Mouse (Mus musculus) midbrain, postnatal 0 days (tissue): Measurements from ENCODE around the gene Mad1l1. TPM values are rescaled to one million over a fixed set of nuclear protein-coding genes. Genes with fewer than 3 reads are reported as not detected.

Experiments
- ATAC-seq: fragments of 200-750 bp; cut with Nextera tagmentation; 2 replicates; pipeline ENCODE4 v1.8.0; 2017; ENCODE audit warnings: moderate number of reproducible peaks, mild to moderate bottlenecking, moderate TSS enrichment, moderate library complexity; ENCODE audit not compliant: low FRiP score
- DNase-seq: peaks from one replicate; pipeline ENCODE4 v3.0.0-alpha.2; 2015; ENCODE audit warnings: low spot score
- H3K27ac ChIP-seq: fragments of 300-500 bp; sonication (generic); 2 replicates; pipeline ENCODE4 v1.5.1; 2014; ENCODE audit warnings: low read depth, mild to moderate bottlenecking, low read length, mixed read lengths
- H3K27me3 ChIP-seq: fragments of 300-500 bp; sonication (generic); 2 replicates; pipeline ENCODE4 v1.6.1; 2014; ENCODE audit warnings: low read length, control low read depth, mixed read lengths; ENCODE audit not compliant: insufficient read depth
- H3K36me3 ChIP-seq: fragments of 300-500 bp; sonication (generic); 2 replicates; pipeline ENCODE4 v1.6.1; 2014; ENCODE audit warnings: low read length, control low read depth, mixed read lengths; ENCODE audit not compliant: insufficient read depth
- H3K4me1 ChIP-seq: fragments of 300-500 bp; sonication (generic); 2 replicates; pipeline ENCODE4 v1.6.1; 2014; ENCODE audit warnings: mild to moderate bottlenecking, control low read depth, antibody characterized with exemption, low read length, mixed read lengths; ENCODE audit not compliant: insufficient read depth
- H3K4me2 ChIP-seq: fragments of 300-500 bp; sonication (generic); 2 replicates; pipeline ENCODE4 v1.6.1; 2014; ENCODE audit warnings: low read depth, mild to moderate bottlenecking, low read length, mixed read lengths; ENCODE audit not compliant: poor library complexity, severe bottlenecking
- H3K4me3 ChIP-seq: fragments of 300-500 bp; sonication (generic); 2 replicates; pipeline ENCODE4 v1.5.1; 2014; ENCODE audit warnings: low read depth, mild to moderate bottlenecking, low read length, moderate library complexity
- H3K9ac ChIP-seq: fragments of 300-500 bp; sonication (generic); replicated peaks from 2 replicates; pipeline ENCODE4 v1.6.1; 2014; ENCODE audit warnings: mild to moderate bottlenecking, low read length, moderate library complexity, mixed read lengths; ENCODE audit not compliant: poor library complexity, severe bottlenecking
- H3K9me3 ChIP-seq: fragments of 300-500 bp; sonication (generic); 2 replicates; pipeline ENCODE4 v1.6.1; 2016; ENCODE audit warnings: low read length, control low read depth
- CTCF ChIP-seq: IDR thresholded peaks from 2 replicates; pipeline ENCODE4 v1.5.1; 2016; ENCODE audit warnings: antibody characterized with exemption, mild to moderate bottlenecking
- WGBS: fragments of 180-500 bp; shearing (Covaris S2); extraction: QIAGEN DNeasy Blood & Tissue Kit; methylation state at CpG from one replicate; pipeline ENCODE4 v1.1.7; 2014; 5-methylcytosine and 5-hydroxymethylcytosine counted together
- polyA plus RNA-seq: library from polyadenylated mRNA; unstranded; fragments of >200 nt; fragmentation: Nextera tagmentation; extraction: Ambion mirVana; gene quantifications from 2 replicates; pipeline ENCODE4 v1.2.1, GENCODE M21; 2015
- total RNA-seq: library from RNA; depleted of rRNA; stranded (reverse); fragments of >200 nt; gene quantifications from 2 replicates; pipeline ENCODE4 v1.2.3, GENCODE M21; 2014

Gene Mad1l1
- total and polyA plus RNA-seq, 2 experiments from 2014 or later, result 25.9 to 33.5 TPM

DNA sequence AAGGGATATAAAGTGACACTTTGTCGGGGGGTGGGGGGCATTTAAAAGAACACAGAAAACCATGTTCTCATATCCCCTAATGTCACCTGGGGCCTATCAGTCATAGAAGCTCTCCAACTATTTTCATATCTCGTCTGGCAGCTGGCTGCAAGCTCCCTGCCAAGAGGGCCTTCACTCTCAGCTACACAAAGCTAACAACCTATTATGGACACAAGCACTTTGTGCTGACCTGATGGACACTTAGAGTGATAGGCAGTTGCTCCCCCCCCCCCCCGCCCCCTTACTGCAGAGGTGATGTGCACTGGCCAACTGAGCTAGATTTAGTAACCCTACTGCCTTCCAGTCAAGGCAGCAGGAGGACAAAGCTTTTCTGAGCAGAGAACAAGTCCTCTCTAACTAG, 104.3 kb downstream of the Mad1l1 start:
- H3K4me1 ChIP-seq, result peaks cover 6% of the 10 kb centered on the region; the same call in 1 of the 2 replicates
- H3K27ac ChIP-seq, result no peak overlapping the region
- no peaks in the 10 kb centered on the region for H3K27me3 ChIP-seq
- no peaks in the 10 kb centered on the region for H3K36me3 ChIP-seq
- no peak overlapping the region for H3K4me2 ChIP-seq
- no peaks in the 10 kb centered on the region for H3K9me3 ChIP-seq
- H3K9ac ChIP-seq, result no peak overlapping the region
- DNase-seq (no peak), ATAC-seq (no peak)
- no peak overlapping the region for H3K4me3 ChIP-seq
- TF ChIP-seq CTCF, result no peak
- 70% methylated on average over 3 of the region's 3 CpGs for whole genome bisulfite sequencing

DNA sequence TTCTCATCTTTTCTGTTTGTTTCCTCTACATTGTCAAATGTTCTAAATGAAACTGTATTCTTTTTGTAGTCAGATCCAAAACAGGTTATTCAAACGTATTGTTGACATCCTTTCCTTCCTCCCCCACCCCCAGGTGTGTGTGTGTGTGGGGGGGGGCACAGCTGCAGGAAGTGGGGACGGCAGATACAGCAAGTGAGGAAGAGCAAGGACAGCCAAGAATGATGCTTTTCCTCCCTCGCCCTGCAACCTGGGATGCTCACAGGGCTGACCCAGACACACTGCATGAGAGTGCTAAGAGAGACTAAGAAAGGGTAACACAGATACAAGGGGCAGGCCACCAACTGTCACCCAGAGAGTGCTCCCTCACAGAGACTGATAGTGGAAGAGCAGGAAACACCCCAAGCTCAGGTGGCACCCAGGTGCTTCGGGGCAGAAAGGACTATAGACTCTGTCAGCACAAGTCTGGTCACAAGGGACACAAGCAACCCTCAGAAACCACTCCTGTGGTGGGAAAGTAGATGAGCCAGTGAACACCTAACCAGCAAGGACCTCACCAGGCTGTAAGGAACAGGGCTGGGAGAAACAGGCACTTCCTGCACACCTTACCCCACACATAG, 105.8 kb downstream of the Mad1l1 start:
- Histone ChIP-seq H3K9me3 (no peaks in the 10 kb centered on the region), H3K4me2 (no peak overlapping the region), H3K36me3 (no peaks in the 10 kb centered on the region), H3K27ac (0 out of 2 replicates have a peak overlapping the region, but pooled peaks have one; percentile 18), H3K9ac (no peak overlapping the region), H3K4me3 (no peak overlapping the region), H3K4me1 (peaks cover 6% of the 10 kb centered on the region; the same call in 1 of the 2 replicates), H3K27me3 (no peaks in the 10 kb centered on the region)
- DNase-seq, result no peak
- no peak for ATAC-seq
- no peak for TF ChIP-seq CTCF
- WGBS, result 83% methylated on average over 4 of the region's 4 CpGs

DNA sequence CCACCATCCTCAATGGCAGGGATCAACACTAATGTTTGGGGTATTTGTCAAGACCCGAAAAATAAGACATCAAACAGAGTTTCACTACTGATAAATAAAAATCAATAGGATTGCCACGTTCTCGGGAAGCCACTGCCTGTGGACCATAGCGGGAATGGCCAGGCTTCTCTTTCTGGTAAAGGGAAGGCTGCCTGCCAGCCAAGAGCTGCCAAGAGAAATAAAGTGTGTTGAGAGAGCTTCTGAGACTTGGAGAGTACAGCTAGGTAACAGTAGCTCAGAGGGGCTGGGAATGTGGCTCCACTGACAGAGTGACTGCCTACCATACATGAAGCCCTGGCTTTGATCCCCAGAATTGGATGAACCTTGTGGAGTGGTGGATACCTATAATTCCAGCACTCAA, 108.4 kb downstream of the Mad1l1 start:
- DNase-seq (no peak), ATAC-seq (no peak)
- no peak for TF ChIP-seq CTCF
- Histone ChIP-seq H3K27ac (no peak overlapping the region), H3K27me3 (no peaks in the 10 kb centered on the region), H3K4me1 (peaks cover 6% of the 10 kb centered on the region; the same call in 1 of the 2 replicates), H3K4me2 (no peak overlapping the region), H3K9me3 (no peaks in the 10 kb centered on the region), H3K4me3 (no peak overlapping the region), H3K9ac (no peak overlapping the region), H3K36me3 (no peaks in the 10 kb centered on the region)
- 80% methylated on average over 4 of the region's 4 CpGs for WGBS

DNA sequence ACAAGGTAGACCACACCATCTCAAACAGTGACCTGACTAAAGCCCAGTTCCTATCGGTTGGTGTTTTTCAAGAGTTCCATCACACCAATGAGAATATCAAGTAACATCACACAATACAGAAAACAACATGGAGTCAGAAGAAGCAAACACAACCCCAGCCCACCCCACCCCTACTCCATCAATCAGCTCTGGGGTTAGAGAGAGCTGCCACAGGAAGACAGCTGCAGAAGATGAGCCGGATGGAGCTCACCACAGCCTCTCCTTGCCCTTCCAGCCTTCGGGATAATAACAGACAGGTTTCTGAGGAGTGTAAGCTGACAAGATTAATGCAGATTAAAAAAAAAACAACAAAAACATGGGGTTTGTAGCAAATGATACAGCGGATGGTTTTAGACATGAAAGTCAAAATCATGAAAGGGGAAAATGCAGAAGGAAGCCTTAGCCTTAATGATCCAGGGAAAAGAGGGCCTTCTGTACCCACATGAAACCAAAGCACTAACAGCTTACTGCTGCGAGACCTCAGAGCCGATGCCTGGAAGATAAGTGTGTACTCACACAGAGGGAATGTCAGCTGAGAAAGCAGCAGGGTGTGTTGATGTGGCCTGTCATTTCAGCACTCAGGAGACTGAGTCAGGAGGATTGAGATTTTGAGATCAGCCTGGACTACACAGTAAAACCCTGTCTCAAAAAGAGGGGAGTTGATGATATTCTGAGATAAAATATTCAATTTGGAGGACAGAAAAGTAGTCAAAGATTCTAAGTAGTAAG, 110.8 kb downstream of the Mad1l1 start:
- H3K4me3 ChIP-seq, result no peak overlapping the region
- no peaks in the 10 kb centered on the region for H3K27me3 ChIP-seq
- no peaks in the 10 kb centered on the region for H3K4me1 ChIP-seq
- DNase-seq, result no peak
- ATAC-seq, result no peak
- H3K36me3 ChIP-seq, result no peaks in the 10 kb centered on the region
- H3K4me2 ChIP-seq, result no peak overlapping the region
- H3K9ac ChIP-seq, result no peak overlapping the region
- no peaks in the 10 kb centered on the region for H3K9me3 ChIP-seq
- no peak overlapping the region for H3K27ac ChIP-seq
- no peak for TF ChIP-seq CTCF
- 73% methylated on average over 6 of the region's 6 CpGs for WGBS

DNA sequence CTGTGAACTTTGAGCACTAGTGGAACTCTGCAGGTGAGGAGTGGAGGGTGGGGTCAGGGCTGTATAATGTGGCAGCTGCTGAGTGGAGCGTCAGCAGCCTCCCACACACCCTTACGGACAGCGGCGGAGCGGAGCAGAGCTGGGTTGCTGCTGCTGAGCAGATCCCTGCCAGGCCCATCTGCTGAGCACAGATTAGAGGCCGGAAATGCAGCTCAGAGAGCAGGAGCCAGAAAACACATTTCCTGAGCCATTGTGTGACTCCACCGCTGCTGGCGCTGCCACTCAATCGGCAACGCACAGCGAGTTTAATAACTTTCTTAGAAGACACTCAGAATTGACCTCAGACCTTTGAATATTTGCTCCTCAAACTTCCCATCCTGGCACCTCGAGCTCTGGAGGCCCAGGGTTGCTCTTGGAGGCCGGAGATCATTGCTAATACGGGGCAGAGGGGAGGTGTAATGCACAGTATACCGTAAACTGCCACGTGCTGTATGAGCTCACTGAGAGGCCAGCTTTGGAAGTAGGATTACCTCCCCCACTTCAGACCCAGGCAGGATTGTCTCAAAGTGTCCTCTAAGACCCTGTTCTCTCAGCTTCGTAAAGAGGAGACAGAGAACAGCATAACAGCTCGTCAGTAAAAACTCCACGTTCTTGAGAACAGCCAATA, 112.5 kb downstream of the Mad1l1 start:
- ATAC-seq, result no peak
- DNase-seq, result peak; percentile 61
- Histone ChIP-seq H3K4me2 (no peak overlapping the region), H3K9me3 (no peaks in the 10 kb centered on the region), H3K36me3 (no peaks in the 10 kb centered on the region), H3K9ac (no peak overlapping the region), H3K27ac (no peak overlapping the region), H3K4me1 (no peaks in the 10 kb centered on the region), H3K27me3 (no peaks in the 10 kb centered on the region), H3K4me3 (no peak overlapping the region)
- WGBS, result 22% methylated on average over 19 of the region's 19 CpGs
- TF ChIP-seq CTCF, result no peak
